7 mouse cellular contexts compared by ENCODE assay signal in genomic region chr19:45150490-45151181, GRCm38 (mm10). TPM values are rescaled to one million over a fixed set of nuclear protein-coding genes. Genes with fewer than 3 reads are reported as not detected.
DNase-seq lines count a peak whose midpoint lies in the region; ATAC-seq and TF ChIP-seq lines count a peak whose summit lies in the region.

TSS of gene Tlx1 (plus strand) at chr19:45150680.

- WGBS in forebrain, embryonic 13.5 days, result under 1% methylated on average over 61 of the region's 61 CpGs
- under 1% methylated on average over 58 of the region's 61 CpGs for WGBS in limb, embryonic 13.5 days
- 1% methylated on average over 57 of the region's 61 CpGs for WGBS in stomach, postnatal 0 days

- no peak within 1 kb of the TSS for H3K9ac ChIP-seq in forebrain, embryonic 13.5 days
- peak within 1 kb of the TSS; percentile 48; the same call in 1 of the 2 replicates for H3K9ac ChIP-seq in limb, embryonic 13.5 days
- no peak within 1 kb of the TSS for H3K9ac ChIP-seq in stomach, postnatal 0 days (ENCODE audit: low read length)

- TF ChIP-seq CTCF in stomach, postnatal 0 days (IDR thresholded peaks at IDR 0.05; ENCODE audit: low read depth), result no peak

- H3K4me2 ChIP-seq in forebrain, embryonic 13.5 days, result peak within 1 kb of the TSS; percentile 42
- peak within 1 kb of the TSS; percentile 65 for H3K4me2 ChIP-seq in limb, embryonic 13.5 days (replicated peaks)
- H3K4me2 ChIP-seq in stomach, postnatal 0 days (replicated peaks; ENCODE audit: low read depth), result peak within 1 kb of the TSS; percentile 32

- H3K27ac ChIP-seq in forebrain, embryonic 13.5 days, result no peak within 1 kb of the TSS
- H3K27ac ChIP-seq in limb, embryonic 13.5 days, result no peak within 1 kb of the TSS
- H3K27ac ChIP-seq in stomach, postnatal 0 days (replicated peaks), result no peak within 1 kb of the TSS

- no peaks in the 10 kb centered on the region for H3K9me3 ChIP-seq in forebrain, embryonic 13.5 days (replicated peaks)
- H3K9me3 ChIP-seq in limb, embryonic 13.5 days, result peaks cover 10% of the 10 kb centered on the region; the same call in 1 of the 2 replicates
- no peaks in the 10 kb centered on the region for H3K9me3 ChIP-seq in stomach, postnatal 0 days (ENCODE audit: control insufficient read depth, low read length)

- no peaks in the 10 kb centered on the region for H3K36me3 ChIP-seq in forebrain, embryonic 13.5 days (ENCODE audit: poor library complexity, severe bottlenecking)
- no peaks in the 10 kb centered on the region for H3K36me3 ChIP-seq in limb, embryonic 13.5 days
- H3K36me3 ChIP-seq in stomach, postnatal 0 days (ENCODE audit: control insufficient read depth, insufficient read depth, low read length), result no peaks in the 10 kb centered on the region

- TF ChIP-seq EP300 in stomach, postnatal 0 days (optimal IDR thresholded peaks at IDR 0.05), result no peak

- H3K4me3 ChIP-seq in forebrain, embryonic 13.5 days, result peak within 1 kb of the TSS; percentile 16
- H3K4me3 ChIP-seq in limb, embryonic 13.5 days, result peak within 1 kb of the TSS; percentile 38
- H3K4me3 ChIP-seq in stomach, postnatal 0 days (ENCODE audit: low read depth, low read length), result peak within 1 kb of the TSS; percentile 18

- peaks cover 8% of the 10 kb centered on the region for H3K4me1 ChIP-seq in forebrain, embryonic 13.5 days
- peaks cover 24% of the 10 kb centered on the region for H3K4me1 ChIP-seq in limb, embryonic 13.5 days
- H3K4me1 ChIP-seq in stomach, postnatal 0 days (replicated peaks; ENCODE audit: control insufficient read depth, insufficient read depth), result no peaks in the 10 kb centered on the region; the same call in 1 of the 2 replicates

- H3K27me3 ChIP-seq in forebrain, embryonic 13.5 days, result peaks cover 99% of the 10 kb centered on the region
- H3K27me3 ChIP-seq in limb, embryonic 13.5 days, result peaks cover 99% of the 10 kb centered on the region
- H3K27me3 ChIP-seq in stomach, postnatal 0 days (ENCODE audit: control insufficient read depth, insufficient read depth, low read length), result peaks cover 47% of the 10 kb centered on the region

- no peak for ATAC-seq in forebrain, embryonic 13.5 days
- 0 out of 2 replicates have a peak, but pooled peaks have one; percentile 24 for ATAC-seq in limb, embryonic 13.5 days (ENCODE audit: low FRiP score, low read depth)
- ATAC-seq in stomach, postnatal 0 days (ENCODE audit: low FRiP score, low TSS enrichment), result 0 out of 2 replicates have a peak, but pooled peaks have one; percentile 13

- peak; percentile 51 for DNase-seq in retina, postnatal 1 day
- DNase-seq in retina, embryonic 14.5 days (ENCODE audit: low spot score), result no peak
- no peak for DNase-seq in stomach, postnatal 0 days (ENCODE audit: low spot score)
- DNase-seq in spleen, postnatal 4 days (ENCODE audit: low spot score in 2 of 2), result no peak
- DNase-seq in kidney, postnatal 10 days, result no peak

RNA-seq across cellular contexts. Expression of gene Tlx1, which starts in this region (rescaled TPM):
- 0.14 TPM in 1 of 2 replicates, not detected in the other for polyA plus RNA-seq in forebrain, embryonic 13.5 days (2015; fragmentation: Nextera tagmentation; extraction: Ambion mirVana)
- polyA plus RNA-seq in limb, embryonic 13.5 days (2015; fragmentation: Nextera tagmentation; extraction: Ambion mirVana), result 0.38 and 1.1 TPM in 2 replicates
- polyA plus RNA-seq in stomach, postnatal 0 days (2015; fragmentation: Nextera tagmentation; extraction: Ambion mirVana), result not detected in 2 replicates

Comparison
In these comparisons a context has a peak if more than half of its experiments do, and no peak if none do; other contexts are left out.
1. Peak in ATAC-seq, H3K4me3 ChIP-seq and H3K4me2 ChIP-seq in stomach, postnatal 0 days; RNA of the gene not detected or under 1 TPM.